Mouse (Mus musculus) brown adipose tissue, adult 24 weeks (tissue): ENCODE results near the gene Wdr45b. TPM values are rescaled to one million over a fixed set of nuclear protein-coding genes. Genes with fewer than 3 reads are reported as not detected.

Experiments used
- H3K27ac ChIP-seq: fragments of 200-500 bp; replicated peaks from 2 replicates; pipeline ENCODE4 v1.5.1; 2012; ENCODE audit warnings: low read depth, mild to moderate bottlenecking, low read length
- H3K4me1 ChIP-seq: fragments of 200-500 bp; 2 replicates; pipeline ENCODE4 v1.6.1; 2012; ENCODE audit warnings: low read length, mixed read lengths; ENCODE audit not compliant: control insufficient read depth, insufficient read depth, insufficient read length
- H3K4me3 ChIP-seq: fragments of 200-500 bp; 2 replicates; pipeline ENCODE4 v1.5.1; 2012; ENCODE audit warnings: low read depth, mild to moderate bottlenecking, low read length, moderate library complexity; ENCODE audit not compliant: insufficient read depth
- polyA plus RNA-seq: library from polyadenylated mRNA; stranded (reverse); fragments of >200 nt; gene quantifications from 2 replicates; pipeline ENCODE4 v1.2.4, GENCODE M21; 2012; ENCODE audit not compliant: missing spikeins, insufficient read depth, insufficient read length

Gene Wdr45b
- polyA plus RNA-seq, result 33.8 and 37.1 TPM in 2 replicates

DNA sequence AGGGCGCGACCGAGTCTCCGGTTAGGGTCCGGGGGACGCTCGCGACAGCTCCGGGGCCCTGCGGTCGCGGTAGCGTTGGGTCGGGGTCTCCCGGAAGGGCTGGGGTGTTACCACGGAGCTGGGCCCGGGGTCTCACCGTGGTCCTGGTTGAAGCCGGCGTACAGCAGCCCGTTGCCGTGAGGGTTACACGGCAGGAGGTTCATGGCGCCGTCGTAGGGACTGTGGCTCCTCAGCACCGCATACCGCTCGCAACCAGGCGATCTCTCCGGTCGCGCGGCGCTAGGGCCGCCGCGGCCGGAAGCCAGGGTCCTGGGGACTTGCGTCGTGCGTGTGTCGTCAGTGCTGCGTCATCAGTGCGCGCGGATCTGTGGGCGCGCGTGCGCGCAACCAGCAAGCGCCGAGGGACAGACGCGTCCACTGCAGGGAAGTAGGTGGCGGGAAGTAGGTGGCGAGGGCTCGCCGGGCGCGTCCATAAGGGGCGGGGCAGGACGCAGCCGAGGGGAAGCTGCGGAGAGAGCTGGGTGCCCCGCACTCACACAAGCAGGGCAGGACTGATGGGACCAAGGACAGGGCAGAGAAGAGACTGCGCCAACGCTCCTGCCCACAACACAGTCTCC lies at the start of gene Wdr45b:
Wdr45b (minus strand) TSS at position 355 of the 617 bp plus-strand sequence.
- Histone ChIP-seq H3K27ac (peak within 1 kb of the TSS; percentile 88), H3K4me1 (peaks cover 10% of the 10 kb centered on the region; the same call in 1 of the 2 replicates), H3K4me3 (peak within 1 kb of the TSS; percentile 96)

DNA sequence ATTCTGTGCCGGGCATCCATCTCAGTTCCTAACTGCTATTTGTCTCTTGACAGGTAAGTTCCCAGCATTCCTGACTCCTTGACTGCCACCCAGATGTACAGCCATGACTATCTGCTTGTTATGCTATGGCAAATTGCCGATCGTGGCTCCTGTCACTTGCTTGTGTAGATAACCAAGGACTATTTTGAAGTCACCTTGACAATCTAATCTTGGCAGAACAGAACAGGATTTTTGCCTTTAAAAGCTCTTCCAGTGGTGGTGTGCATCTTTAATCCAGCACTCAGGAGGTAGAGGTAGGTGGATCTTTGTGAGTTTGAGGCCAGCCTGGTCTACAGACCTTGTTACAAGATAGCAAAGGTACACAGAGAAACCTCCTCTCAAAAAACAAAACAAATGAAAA lies 38.2 kb upstream of the Wdr45b start:
- Histone ChIP-seq H3K27ac (no peak overlapping the region), H3K4me1 (no peaks in the 10 kb centered on the region; the same call in 1 of the 2 replicates)

DNA sequence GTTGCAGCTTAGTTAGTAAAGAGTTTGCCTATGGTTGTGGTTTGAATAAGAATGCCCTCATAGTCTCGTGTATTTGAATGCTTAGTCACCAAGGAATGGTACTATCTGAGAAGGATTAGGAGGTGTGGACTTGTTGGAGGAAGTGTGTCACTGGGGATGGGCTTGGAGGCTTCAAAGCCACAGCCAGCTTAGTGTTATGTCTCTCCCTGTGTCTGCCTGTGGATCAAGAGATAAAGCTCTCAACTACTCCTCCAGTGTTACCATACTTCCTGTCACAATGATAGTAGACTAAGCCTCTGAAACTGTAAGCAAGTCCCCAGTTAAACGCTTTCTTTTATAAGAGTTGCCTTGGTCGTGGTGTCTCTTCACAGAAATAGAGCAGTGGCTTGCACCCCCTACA lies 36.5 kb upstream of the Wdr45b start:
- Histone ChIP-seq H3K27ac (no peak overlapping the region), H3K4me1 (peaks cover 4% of the 10 kb centered on the region; the same call in 1 of the 2 replicates), H3K4me3 (no peak overlapping the region)

More for the DNA sequence above, 38.2 kb upstream of the Wdr45b start:
- no peak overlapping the region for H3K4me3 ChIP-seq

DNA sequence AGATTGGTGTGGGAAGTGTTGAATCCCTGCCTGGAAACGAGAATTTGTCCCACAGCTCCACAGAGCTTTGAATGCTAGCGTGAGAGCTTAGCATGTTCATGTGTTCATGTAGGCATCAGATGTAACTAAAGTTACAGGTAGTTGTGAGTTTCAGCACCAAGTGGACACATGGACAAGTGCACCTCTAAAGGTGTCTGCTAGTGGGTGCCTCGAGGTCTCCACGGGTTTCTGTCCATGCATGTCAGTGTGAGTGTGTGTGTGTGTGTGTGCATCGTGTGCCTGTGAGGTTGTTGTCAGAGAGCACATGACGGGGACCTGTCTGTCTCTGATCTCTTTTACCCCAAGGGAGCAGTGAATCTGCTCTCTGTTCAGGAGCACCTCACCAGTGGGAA lies 34.3 kb upstream of the Wdr45b start:
- Histone ChIP-seq H3K27ac (no peak overlapping the region), H3K4me3 (peak overlapping the region; percentile 82; the same call in 1 of the 2 replicates), H3K4me1 (peaks cover 4% of the 10 kb centered on the region; the same call in 1 of the 2 replicates)

DNA sequence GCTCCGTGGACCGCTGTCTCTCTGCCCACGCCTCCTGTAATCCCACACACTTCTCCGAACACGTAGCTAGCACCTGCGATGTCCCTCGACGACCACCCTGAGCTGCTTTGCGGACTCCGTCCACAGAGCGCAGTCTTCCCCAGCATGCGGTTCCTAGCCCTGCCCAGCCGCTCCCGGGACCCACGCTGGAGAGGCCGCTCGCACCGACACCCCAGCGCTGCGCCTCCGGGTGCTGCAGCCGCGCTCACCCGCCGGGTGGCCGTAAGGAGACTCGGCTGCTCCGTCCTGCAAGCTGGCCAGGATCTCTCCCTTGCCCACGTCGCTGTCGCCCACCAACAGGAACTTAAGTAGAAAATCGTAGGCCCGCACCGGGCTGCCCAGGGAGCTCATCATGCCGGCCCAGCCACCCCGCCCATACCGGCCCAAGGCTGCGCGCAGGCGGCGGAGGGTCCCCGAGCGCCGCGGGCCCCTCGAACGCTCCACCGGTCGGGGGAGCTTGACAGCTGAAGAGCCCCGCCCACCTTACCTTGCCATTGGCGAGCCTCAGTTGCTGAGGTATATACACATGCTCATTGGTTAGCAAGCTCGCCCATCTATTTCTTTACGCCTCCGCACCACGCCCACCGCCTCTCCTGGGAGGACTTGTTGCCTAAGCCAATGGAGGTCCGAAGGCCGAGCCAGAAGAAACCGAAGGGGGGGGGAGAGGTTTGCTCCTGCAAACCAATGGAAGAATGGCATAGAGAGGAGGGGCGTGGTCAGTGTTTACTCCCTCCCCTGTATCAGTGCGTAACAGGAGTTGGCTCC lies 33.7 kb upstream of the Wdr45b start, which contains the start of gene Rab40b:
Rab40b (minus strand) TSS at position 502 of the 804 bp plus-strand sequence.
- H3K27ac ChIP-seq, result no peak within 1 kb of the TSS
- H3K4me3 ChIP-seq, result peak within 1 kb of the TSS; percentile 82
- H3K4me1 ChIP-seq, result peaks cover 4% of the 10 kb centered on the region; the same call in 1 of the 2 replicates

DNA sequence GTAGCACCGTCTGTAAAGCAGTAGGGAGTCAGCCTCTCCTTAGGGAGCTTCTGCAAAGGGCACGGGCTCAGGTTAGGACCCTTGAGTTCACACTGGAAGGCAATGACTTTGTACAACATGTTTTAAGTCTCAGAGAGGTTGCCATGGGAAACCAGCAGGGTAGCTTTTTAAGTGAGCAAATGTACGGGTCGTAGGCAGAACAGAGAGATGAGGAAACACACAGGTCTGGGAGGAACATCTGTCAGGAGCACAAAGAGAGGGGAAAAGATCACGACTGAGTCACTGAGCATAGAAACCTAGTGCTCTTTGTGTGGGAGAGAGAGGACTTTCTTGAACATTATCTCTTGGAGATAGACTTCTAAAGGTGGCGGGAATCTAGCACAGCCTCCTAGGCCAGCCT lies 26.0 kb upstream of the Wdr45b start:
- Histone ChIP-seq H3K4me3 (no peak overlapping the region), H3K27ac (no peak overlapping the region), H3K4me1 (no peaks in the 10 kb centered on the region)

DNA sequence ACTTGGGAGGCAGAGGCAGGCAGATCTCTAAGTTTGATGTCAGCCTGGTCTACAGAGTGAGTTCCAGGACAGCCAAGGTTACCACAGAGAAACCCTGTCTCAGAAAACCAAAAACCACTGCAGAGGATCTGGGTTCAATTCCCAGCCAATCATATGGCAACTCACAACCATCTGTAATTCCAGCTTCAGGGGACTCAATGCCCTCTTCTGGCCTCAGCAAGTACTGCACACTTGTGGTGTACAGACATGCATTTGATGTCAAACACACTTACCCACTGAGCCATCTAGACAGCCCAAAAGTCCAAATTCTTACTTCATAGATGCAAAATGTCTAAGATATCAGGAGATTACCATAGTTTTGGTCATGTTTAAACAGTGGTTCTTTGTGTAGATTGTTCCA lies 24.4 kb upstream of the Wdr45b start:
- H3K27ac ChIP-seq, result no peak overlapping the region
- no peaks in the 10 kb centered on the region for H3K4me1 ChIP-seq
- H3K4me3 ChIP-seq, result no peak overlapping the region

DNA sequence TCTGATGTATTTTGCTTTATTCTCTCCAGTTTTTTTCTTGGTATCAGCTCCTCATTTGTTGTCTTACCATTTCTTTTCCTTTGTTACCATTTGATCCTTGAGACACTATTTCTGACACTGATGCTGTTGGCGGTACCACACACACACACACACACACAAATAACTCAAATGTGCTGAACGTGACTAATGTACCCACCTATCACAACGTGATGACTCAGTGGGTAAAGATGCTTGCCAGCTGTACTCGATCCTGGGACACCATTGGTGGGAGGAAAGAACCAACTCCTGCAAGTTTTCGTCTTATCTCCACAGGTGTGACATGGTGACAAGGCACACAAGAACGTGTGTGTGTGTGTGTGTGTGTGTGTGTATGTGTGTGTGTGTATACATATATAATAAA lies 19.1 kb upstream of the Wdr45b start:
- Histone ChIP-seq H3K4me1 (no peaks in the 10 kb centered on the region), H3K27ac (no peak overlapping the region), H3K4me3 (no peak overlapping the region)

DNA sequence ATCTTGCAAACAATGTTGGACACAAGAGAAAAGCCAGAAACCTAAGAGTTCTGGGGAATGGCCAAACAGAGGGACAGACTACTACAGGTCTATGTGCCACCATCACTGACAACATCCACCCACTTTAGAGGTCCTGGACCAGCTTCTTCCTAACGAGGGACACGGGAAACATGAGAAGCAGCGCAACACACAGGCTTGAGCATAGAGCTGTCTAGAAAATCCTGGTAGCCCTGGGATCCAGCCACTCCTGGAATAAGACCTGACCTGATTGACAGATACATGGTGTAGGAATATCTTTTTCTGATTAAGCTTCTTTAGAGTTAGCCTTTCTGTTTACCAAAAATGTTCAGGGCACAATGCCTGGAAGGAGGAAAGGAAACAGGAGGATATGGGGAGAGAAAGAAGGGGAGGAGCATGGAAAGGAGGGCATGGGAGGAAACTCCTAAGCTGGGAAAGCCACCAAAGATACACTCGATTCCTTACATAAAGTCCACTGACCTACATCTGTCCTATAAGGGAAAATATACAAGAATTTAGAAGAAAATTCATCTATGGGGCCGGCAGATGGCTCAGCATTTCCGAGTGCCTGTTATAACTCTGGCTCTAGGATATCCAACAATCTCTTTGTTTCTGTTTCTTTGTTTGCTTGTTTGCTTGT lies 16.2 kb upstream of the Wdr45b start:
- Histone ChIP-seq H3K27ac (no peak overlapping the region), H3K4me1 (no peaks in the 10 kb centered on the region), H3K4me3 (no peak overlapping the region)

DNA sequence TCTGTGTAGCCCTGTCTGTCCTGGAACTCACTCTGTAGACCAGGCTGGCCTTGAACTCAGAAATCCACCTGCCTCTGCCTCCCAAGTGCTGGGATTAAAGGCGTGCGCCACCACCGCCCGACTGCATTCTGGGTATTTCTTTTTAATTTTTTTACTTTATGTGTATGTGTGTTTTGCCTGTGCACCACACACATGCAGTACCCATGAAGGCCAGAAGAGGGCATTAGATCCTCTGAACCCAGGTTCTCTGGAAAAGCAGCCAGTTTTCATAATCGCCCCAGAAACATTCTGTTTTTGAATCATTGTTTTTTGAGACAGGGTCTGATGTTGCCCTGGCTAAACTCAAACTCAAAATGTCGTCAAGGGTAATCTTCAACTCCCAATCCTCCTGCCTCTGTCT lies 15.4 kb upstream of the Wdr45b start:
- no peaks in the 10 kb centered on the region for H3K4me1 ChIP-seq
- no peak overlapping the region for H3K27ac ChIP-seq
- H3K4me3 ChIP-seq, result no peak overlapping the region

DNA sequence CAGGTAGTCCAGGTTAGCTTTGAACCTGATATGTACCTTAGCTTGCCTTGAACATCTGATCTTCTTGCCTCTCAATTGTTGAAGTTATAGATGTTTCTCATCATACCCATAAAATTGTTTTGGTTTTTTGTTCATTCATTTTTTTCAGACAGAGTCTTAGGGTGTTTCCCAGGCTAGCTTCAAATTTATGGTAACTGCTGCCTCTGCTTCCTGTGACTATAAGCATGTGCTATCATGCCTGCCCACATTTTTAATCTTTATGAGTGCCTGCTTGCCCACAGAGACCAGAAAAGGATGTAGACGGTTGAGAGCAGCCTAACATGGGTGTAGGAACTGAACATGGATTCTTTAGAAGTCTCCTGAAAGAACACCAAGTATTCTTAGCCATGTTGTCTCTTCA lies 14.5 kb upstream of the Wdr45b start:
- no peaks in the 10 kb centered on the region for H3K4me1 ChIP-seq
- H3K27ac ChIP-seq, result no peak overlapping the region
- no peak overlapping the region for H3K4me3 ChIP-seq

DNA sequence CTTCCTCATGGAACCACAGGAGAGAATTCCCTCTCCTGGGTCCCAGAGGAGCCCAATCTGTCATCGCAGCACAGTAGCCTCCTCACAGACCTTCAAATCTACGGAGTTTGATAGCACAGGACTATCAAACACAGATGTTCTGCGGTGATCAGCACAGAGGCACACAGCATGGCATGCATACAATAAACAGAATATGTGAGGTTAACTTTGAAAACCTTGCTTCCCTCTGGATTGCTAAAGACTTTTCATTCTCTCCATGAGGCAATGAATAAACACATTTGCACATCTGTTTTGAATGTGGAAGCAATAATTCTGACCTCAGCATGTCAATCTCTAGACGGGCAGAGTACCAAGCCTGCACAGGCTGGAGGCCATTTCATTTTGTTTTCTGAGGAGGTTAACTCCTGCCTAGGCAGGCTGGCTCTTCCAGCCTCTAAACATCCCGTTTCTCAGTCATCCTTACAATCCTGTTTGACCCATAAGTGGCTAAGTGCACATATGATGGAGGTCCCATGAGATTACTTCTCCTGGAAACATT lies 13.0 kb upstream of the Wdr45b start:
- H3K4me3 ChIP-seq, result no peak overlapping the region
- H3K27ac ChIP-seq, result no peak overlapping the region
- no peaks in the 10 kb centered on the region for H3K4me1 ChIP-seq

DNA sequence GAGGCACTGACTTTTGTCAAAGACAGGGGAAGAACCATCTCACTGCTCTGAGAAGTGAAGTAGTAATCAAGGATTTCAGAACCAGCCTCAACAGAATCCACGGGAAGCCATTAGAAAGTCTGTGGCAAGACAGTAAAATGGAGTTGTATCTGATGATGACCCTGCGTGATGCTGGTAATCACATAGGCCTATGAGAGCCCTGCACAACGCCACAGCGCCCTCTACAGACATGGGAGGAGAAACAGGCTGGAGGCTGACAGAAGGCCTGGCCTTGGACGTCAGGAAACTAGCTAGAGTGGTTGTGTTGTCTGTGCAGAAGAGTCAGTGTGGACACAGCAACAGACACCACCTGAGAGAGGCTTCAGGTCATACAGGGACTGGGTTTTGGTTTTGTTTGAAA lies 8.0 kb upstream of the Wdr45b start:
- H3K27ac ChIP-seq, result no peak overlapping the region
- H3K4me1 ChIP-seq, result no peaks in the 10 kb centered on the region
- no peak overlapping the region for H3K4me3 ChIP-seq

DNA sequence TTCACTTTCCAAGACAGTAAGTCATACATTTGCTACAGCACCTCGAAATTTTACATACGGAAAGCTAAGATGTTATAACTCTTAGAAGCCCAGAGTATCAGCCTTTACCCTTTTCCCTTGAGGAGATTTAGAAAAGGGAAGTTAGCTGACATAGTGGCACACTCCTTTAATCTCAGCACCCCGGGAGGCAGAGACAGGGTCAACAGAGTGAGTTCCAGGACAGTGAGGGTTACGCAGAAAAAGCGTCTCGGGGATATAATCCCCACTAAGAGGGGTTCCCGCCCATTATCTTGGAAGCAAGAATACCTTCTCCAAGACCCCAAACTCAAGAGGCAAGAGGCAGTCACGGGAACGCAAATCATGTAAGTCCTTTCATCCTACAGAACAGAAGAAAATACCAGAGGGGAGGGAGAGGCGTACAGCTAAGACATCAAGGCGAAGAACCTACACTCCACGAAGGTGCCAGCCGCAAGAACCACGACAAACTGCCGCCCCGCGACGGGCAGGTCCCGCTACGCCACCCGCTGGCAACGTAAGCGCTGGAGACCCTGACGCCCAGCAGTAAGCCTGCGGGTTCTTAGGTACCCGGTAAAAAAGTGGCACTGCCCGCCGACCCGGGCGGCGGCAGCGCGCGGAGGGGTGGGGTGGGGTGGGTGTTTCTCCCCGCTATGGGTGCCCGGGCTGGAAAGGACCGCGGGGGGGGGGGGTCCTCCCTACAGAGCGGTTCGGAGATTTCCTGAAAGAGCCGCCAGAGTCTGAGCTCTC lies 737 bp downstream of the Wdr45b start:
- Histone ChIP-seq H3K4me1 (peaks cover 10% of the 10 kb centered on the region; the same call in 1 of the 2 replicates), H3K27ac (peak overlapping the region; percentile 88)

More for the DNA sequence above, 737 bp downstream of the Wdr45b start:
- peak overlapping the region; percentile 96 for H3K4me3 ChIP-seq
